Mouse (Mus musculus): ENCODE data around the gene 2510002D24Rik. TPM values are rescaled to one million over a fixed set of nuclear protein-coding genes. Genes with fewer than 3 reads are reported as not detected.

The 2510002D24Rik gene
- polyA plus RNA-seq (2014; fragmentation: Nextera tagmentation; extraction: Ambion mirVana): 37.3 and 40.5 TPM in 2 replicates

DNA sequence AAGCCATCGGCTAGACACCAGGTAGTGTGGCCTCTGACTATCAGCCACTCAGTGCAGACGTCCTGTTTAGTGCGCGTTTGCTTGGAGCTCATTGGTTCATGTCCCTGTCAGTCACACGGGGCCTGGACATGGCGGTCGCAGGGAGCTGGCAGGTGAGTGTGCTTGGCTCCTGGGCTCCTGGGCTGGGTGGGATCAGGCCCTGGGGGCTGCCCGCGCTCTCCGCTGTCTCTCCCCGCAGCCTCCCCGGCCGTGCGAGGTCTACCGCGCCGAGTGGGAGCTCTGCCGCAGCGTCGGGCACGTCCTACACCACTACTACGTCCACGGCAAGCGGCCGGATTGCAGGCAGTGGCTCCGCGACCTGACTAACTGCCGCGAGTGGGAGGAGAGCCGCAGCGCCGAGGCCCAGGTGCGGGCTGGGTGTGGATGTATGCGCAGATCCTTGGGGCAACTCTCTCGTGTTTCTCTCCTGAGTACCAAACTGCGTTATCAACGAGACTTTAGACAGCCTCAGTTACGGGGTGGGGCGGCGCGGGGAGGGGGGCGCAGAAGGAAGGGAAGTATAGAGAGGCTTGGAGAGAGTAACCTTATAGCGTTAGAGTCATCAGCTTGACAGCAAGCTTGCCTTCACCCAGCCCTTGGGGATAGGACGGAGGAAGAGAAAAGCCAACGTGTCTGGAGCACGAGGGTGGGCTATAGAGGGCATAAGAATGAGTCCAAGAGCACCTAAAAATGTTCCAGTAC lies at the start of gene 2510002D24Rik, which contains the start of gene Gm28539:
TSS of gene 2510002D24Rik (plus strand) at position 111 of the 741 bp plus-strand sequence.
TSS of gene Gm28539 (plus strand) at position 117 of the 741 bp plus-strand sequence.
- no peaks in the 10 kb centered on the region for H3K9me3 ChIP-seq (ENCODE audit: control insufficient read depth, low read length)
- H3K4me1 ChIP-seq (ENCODE audit: control insufficient read depth in 2 of 2, insufficient read depth in 2 of 2, low read length in 2 of 2): peaks cover 0 to 6% of the 10 kb centered on the region in 2 experiments; a peak in 1 of 4 replicates
- H3K4me2 ChIP-seq (ENCODE audit: low read length): peak within 1 kb of the TSS; percentile 83
- H3K27ac ChIP-seq (replicated peaks in 1 of 2; ENCODE audit: control insufficient read depth in 1 of 2, insufficient read depth in 1 of 2, low read depth in 2 of 2, low read length in 2 of 2): peak within 1 kb of the TSS; percentile 28 to 66; a peak in 3 of 4 replicates
- peaks cover 45% of the 10 kb centered on the region for H3K36me3 ChIP-seq (ENCODE audit: control insufficient read depth, insufficient read depth, low read length)
- peak within 1 kb of the TSS; percentile 87 to 94 for H3K4me3 ChIP-seq (ENCODE audit: control insufficient read depth in 1 of 2, insufficient read depth in 1 of 2, low read depth in 1 of 2, low read length in 2 of 2)
- peak; percentile 91 for ATAC-seq (ENCODE audit: insufficient number of reproducible peaks, insufficient read depth, low FRiP score, low read depth)
- no peaks in the 10 kb centered on the region for H3K27me3 ChIP-seq (ENCODE audit: control insufficient read depth, insufficient read depth, low read length)
- H3K9ac ChIP-seq (ENCODE audit: low read length): peak within 1 kb of the TSS; percentile 94
- WGBS: under 1% methylated on average over 45 of the region's 46 CpGs

- no peaks in the 10 kb centered on the region for H3K9me3 ChIP-seq (ENCODE audit: control insufficient read depth, low read length)
- H3K4me3 ChIP-seq (ENCODE audit: control insufficient read depth in 1 of 2, insufficient read depth in 1 of 2, low read depth in 1 of 2, low read length in 2 of 2): no peak overlapping the region
- peaks cover 81% of the 10 kb centered on the region for H3K36me3 ChIP-seq (ENCODE audit: control insufficient read depth, insufficient read depth, low read length)
- no peak overlapping the region for H3K4me2 ChIP-seq (ENCODE audit: low read length)
- no peaks in the 10 kb centered on the region for H3K27me3 ChIP-seq (ENCODE audit: control insufficient read depth, insufficient read depth, low read length)
- no peak for ATAC-seq (ENCODE audit: insufficient number of reproducible peaks, insufficient read depth, low FRiP score, low read depth)
- no peak overlapping the region for H3K9ac ChIP-seq (ENCODE audit: low read length)
- H3K27ac ChIP-seq (replicated peaks in 1 of 2; ENCODE audit: control insufficient read depth in 1 of 2, insufficient read depth in 1 of 2, low read depth in 2 of 2, low read length in 2 of 2): no peak overlapping the region
- H3K4me1 ChIP-seq (ENCODE audit: control insufficient read depth in 2 of 2, insufficient read depth in 2 of 2, low read length in 2 of 2): no peaks in the 10 kb centered on the region
- WGBS: 94% methylated on average over 10 of the region's 10 CpGs
Observed at GRCm38 (mm10) chr16:18786652-18787051, 49.7 kb upstream of the 2510002D24Rik start.

GRCm38 (mm10) chr16:18788627-18789406 lies 47.6 kb upstream of the 2510002D24Rik start:
- H3K27me3 ChIP-seq (ENCODE audit: control insufficient read depth, insufficient read depth, low read length): no peaks in the 10 kb centered on the region
- 76% methylated on average over 10 of the region's 10 CpGs for WGBS
- no peaks in the 10 kb centered on the region for H3K9me3 ChIP-seq (ENCODE audit: control insufficient read depth, low read length)
- no peaks in the 10 kb centered on the region for H3K4me1 ChIP-seq (ENCODE audit: control insufficient read depth in 2 of 2, insufficient read depth in 2 of 2, low read length in 2 of 2)
- H3K4me3 ChIP-seq (ENCODE audit: control insufficient read depth in 1 of 2, insufficient read depth in 1 of 2, low read depth in 1 of 2, low read length in 2 of 2): no peak overlapping the region
- H3K4me2 ChIP-seq (ENCODE audit: low read length): no peak overlapping the region
- no peak for ATAC-seq (ENCODE audit: insufficient number of reproducible peaks, insufficient read depth, low FRiP score, low read depth)
- peaks cover 83% of the 10 kb centered on the region for H3K36me3 ChIP-seq (ENCODE audit: control insufficient read depth, insufficient read depth, low read length)
- H3K27ac ChIP-seq (replicated peaks in 1 of 2; ENCODE audit: control insufficient read depth in 1 of 2, insufficient read depth in 1 of 2, low read depth in 2 of 2, low read length in 2 of 2): no peak overlapping the region
- no peak overlapping the region for H3K9ac ChIP-seq (ENCODE audit: low read length)

GRCm38 (mm10) chr16:18795223-18795899 lies 41.0 kb upstream of the 2510002D24Rik start:
- no peak overlapping the region for H3K9ac ChIP-seq (ENCODE audit: low read length)
- 88% methylated on average over 11 of the region's 11 CpGs for WGBS
- H3K27me3 ChIP-seq (ENCODE audit: control insufficient read depth, insufficient read depth, low read length): no peaks in the 10 kb centered on the region
- H3K36me3 ChIP-seq (ENCODE audit: control insufficient read depth, insufficient read depth, low read length): peaks cover 98% of the 10 kb centered on the region
- H3K27ac ChIP-seq (replicated peaks in 1 of 2; ENCODE audit: control insufficient read depth in 1 of 2, insufficient read depth in 1 of 2, low read depth in 2 of 2, low read length in 2 of 2): no peak overlapping the region
- no peaks in the 10 kb centered on the region for H3K9me3 ChIP-seq (ENCODE audit: control insufficient read depth, low read length)
- no peaks in the 10 kb centered on the region for H3K4me1 ChIP-seq (ENCODE audit: control insufficient read depth in 2 of 2, insufficient read depth in 2 of 2, low read length in 2 of 2)
- no peak overlapping the region for H3K4me3 ChIP-seq (ENCODE audit: control insufficient read depth in 1 of 2, insufficient read depth in 1 of 2, low read depth in 1 of 2, low read length in 2 of 2)
- H3K4me2 ChIP-seq (ENCODE audit: low read length): no peak overlapping the region
- ATAC-seq (ENCODE audit: insufficient number of reproducible peaks, insufficient read depth, low FRiP score, low read depth): no peak

DNA sequence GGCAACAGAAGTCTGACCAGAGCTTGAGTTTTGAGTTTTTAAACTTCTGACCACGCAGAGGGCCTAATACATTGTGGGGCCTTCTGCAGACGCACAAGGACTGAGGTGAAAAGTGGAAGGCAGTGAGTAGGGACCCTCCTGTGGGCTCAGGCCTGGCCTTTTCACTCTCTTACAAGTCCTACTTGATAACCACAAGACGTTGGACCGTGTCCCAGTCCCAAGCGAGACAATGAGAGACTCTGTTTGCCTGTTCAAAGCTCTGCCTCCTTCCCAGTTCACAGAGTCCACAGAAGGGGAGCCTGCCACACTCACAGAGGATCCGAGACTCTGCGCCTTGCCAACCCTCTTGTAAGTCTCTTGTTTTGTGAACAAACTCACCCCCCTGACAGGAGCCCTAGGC lies 39.7 kb upstream of the 2510002D24Rik start:
- ATAC-seq (ENCODE audit: insufficient number of reproducible peaks, insufficient read depth, low FRiP score, low read depth): no peak
- Histone ChIP-seq H3K4me3 (ENCODE audit: control insufficient read depth in 1 of 2, insufficient read depth in 1 of 2, low read depth in 1 of 2, low read length in 2 of 2) (no peak overlapping the region), H3K27me3 (ENCODE audit: control insufficient read depth, insufficient read depth, low read length) (no peaks in the 10 kb centered on the region), H3K4me1 (ENCODE audit: control insufficient read depth in 2 of 2, insufficient read depth in 2 of 2, low read length in 2 of 2) (no peaks in the 10 kb centered on the region), H3K4me2 (ENCODE audit: low read length) (no peak overlapping the region), H3K36me3 (ENCODE audit: control insufficient read depth, insufficient read depth, low read length) (peaks cover 98% of the 10 kb centered on the region), H3K27ac (replicated peaks in 1 of 2; ENCODE audit: control insufficient read depth in 1 of 2, insufficient read depth in 1 of 2, low read depth in 2 of 2, low read length in 2 of 2) (no peak overlapping the region), H3K9ac (ENCODE audit: low read length) (no peak overlapping the region), H3K9me3 (ENCODE audit: control insufficient read depth, low read length) (no peaks in the 10 kb centered on the region)
- 80% methylated on average over 7 of the region's 7 CpGs for WGBS

- Histone ChIP-seq H3K9me3 (ENCODE audit: control insufficient read depth, low read length) (no peaks in the 10 kb centered on the region), H3K4me2 (ENCODE audit: low read length) (no peak overlapping the region), H3K27ac (replicated peaks in 1 of 2; ENCODE audit: control insufficient read depth in 1 of 2, insufficient read depth in 1 of 2, low read depth in 2 of 2, low read length in 2 of 2) (no peak overlapping the region), H3K4me3 (ENCODE audit: control insufficient read depth in 1 of 2, insufficient read depth in 1 of 2, low read depth in 1 of 2, low read length in 2 of 2) (no peak overlapping the region), H3K27me3 (ENCODE audit: control insufficient read depth, insufficient read depth, low read length) (no peaks in the 10 kb centered on the region), H3K36me3 (ENCODE audit: control insufficient read depth, insufficient read depth, low read length) (peaks cover 93% of the 10 kb centered on the region), H3K9ac (ENCODE audit: low read length) (no peak overlapping the region), H3K4me1 (ENCODE audit: control insufficient read depth in 2 of 2, insufficient read depth in 2 of 2, low read length in 2 of 2) (no peaks in the 10 kb centered on the region)
- WGBS: 90% methylated on average over 5 of the region's 5 CpGs
- ATAC-seq (ENCODE audit: insufficient number of reproducible peaks, insufficient read depth, low FRiP score, low read depth): no peak
Observed at GRCm38 (mm10) chr16:18798151-18798550, 38.2 kb upstream of the 2510002D24Rik start.

DNA sequence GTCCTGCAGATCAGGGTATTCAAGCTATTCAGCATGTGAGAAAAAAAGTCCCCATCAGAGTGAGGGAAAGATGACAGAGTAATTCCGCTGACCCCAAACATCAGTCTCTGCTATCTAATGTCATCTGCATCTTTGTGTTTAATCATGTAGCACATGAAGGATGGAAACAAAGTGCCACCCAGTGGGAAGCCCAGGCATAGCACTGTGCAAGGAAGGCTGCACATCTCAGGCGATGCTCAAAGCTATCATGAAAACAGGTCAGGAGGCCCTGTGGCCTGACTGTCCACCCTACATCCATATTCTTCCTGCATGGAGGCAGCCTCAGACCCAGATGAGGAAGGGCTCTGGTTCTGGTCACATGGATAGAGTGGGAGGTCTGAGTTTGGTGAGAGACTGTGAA lies 37.5 kb upstream of the 2510002D24Rik start:
- WGBS: 62% methylated on average over 2 of the region's 2 CpGs
- ATAC-seq (ENCODE audit: insufficient number of reproducible peaks, insufficient read depth, low FRiP score, low read depth): no peak
- H3K36me3 ChIP-seq (ENCODE audit: control insufficient read depth, insufficient read depth, low read length): peaks cover 90% of the 10 kb centered on the region

More for the DNA sequence above, 37.5 kb upstream of the 2510002D24Rik start:
- Histone ChIP-seq H3K4me3 (ENCODE audit: control insufficient read depth in 1 of 2, insufficient read depth in 1 of 2, low read depth in 1 of 2, low read length in 2 of 2) (no peak overlapping the region), H3K9ac (ENCODE audit: low read length) (no peak overlapping the region), H3K4me1 (ENCODE audit: control insufficient read depth in 2 of 2, insufficient read depth in 2 of 2, low read length in 2 of 2) (no peaks in the 10 kb centered on the region), H3K9me3 (ENCODE audit: control insufficient read depth, low read length) (no peaks in the 10 kb centered on the region), H3K27me3 (ENCODE audit: control insufficient read depth, insufficient read depth, low read length) (no peaks in the 10 kb centered on the region), H3K4me2 (ENCODE audit: low read length) (no peak overlapping the region), H3K27ac (replicated peaks in 1 of 2; ENCODE audit: control insufficient read depth in 1 of 2, insufficient read depth in 1 of 2, low read depth in 2 of 2, low read length in 2 of 2) (no peak overlapping the region)
